Mouse (Mus musculus) hindbrain, postnatal 0 days (tissue): ENCODE measurements around the gene Lsp1. TPM values are rescaled to one million over a fixed set of nuclear protein-coding genes. Genes with fewer than 3 reads are reported as not detected.

ENCODE experiments used
- ATAC-seq: fragments of 200-750 bp; cut with Nextera tagmentation; 2 replicates; pipeline ENCODE4 v1.8.0; 2017; ENCODE audit warnings: mild to moderate bottlenecking, moderate TSS enrichment, moderate library complexity
- DNase-seq: peaks from one replicate; pipeline ENCODE4 v3.0.0-alpha.2; 2015; ENCODE audit warnings: low spot score
- H3K27ac ChIP-seq: fragments of 300-500 bp; sonication (generic); 2 replicates; pipeline ENCODE4 v1.5.1; 2014; ENCODE audit warnings: mild to moderate bottlenecking
- H3K27me3 ChIP-seq: fragments of 300-500 bp; sonication (generic); 2 replicates; pipeline ENCODE4 v1.6.1; 2014; ENCODE audit warnings: low read length, mixed read lengths; ENCODE audit not compliant: insufficient read depth
- H3K36me3 ChIP-seq: fragments of 300-500 bp; sonication (generic); 2 replicates; pipeline ENCODE4 v1.6.1; 2014; ENCODE audit warnings: low read length, mixed read lengths; ENCODE audit not compliant: insufficient read depth
- H3K4me1 ChIP-seq: fragments of 300-500 bp; sonication (generic); 2 replicates; pipeline ENCODE4 v1.6.1; 2014; ENCODE audit warnings: antibody characterized with exemption, low read length, mixed read lengths; ENCODE audit not compliant: insufficient read depth
- H3K4me2 ChIP-seq: fragments of 300-500 bp; sonication (generic); 2 replicates; pipeline ENCODE4 v1.6.1; 2014; ENCODE audit warnings: low read depth, mild to moderate bottlenecking, low read length, moderate library complexity, mixed read lengths
- H3K4me3 ChIP-seq: fragments of 300-500 bp; sonication (generic); 2 replicates; pipeline ENCODE4 v1.5.1; 2014; ENCODE audit warnings: low read length
- H3K9ac ChIP-seq: fragments of 300-500 bp; sonication (generic); replicated peaks from 2 replicates; pipeline ENCODE4 v1.6.1; 2014; ENCODE audit warnings: mild to moderate bottlenecking, low read length, moderate library complexity, mixed read lengths
- H3K9me3 ChIP-seq: fragments of 300-500 bp; sonication (generic); 2 replicates; pipeline ENCODE4 v1.6.1; 2016; ENCODE audit warnings: low read length, mixed read lengths
- CTCF ChIP-seq: IDR thresholded peaks from 2 replicates; pipeline ENCODE4 v1.5.1; 2016; ENCODE audit warnings: antibody characterized with exemption, control low read depth, low read depth
- WGBS: fragments of 180-500 bp; shearing (Covaris S2); extraction: QIAGEN DNeasy Blood & Tissue Kit; methylation state at CpG from one replicate; pipeline ENCODE4 v1.1.7; 2014; 5-methylcytosine and 5-hydroxymethylcytosine counted together
- polyA plus RNA-seq: library from polyadenylated mRNA; unstranded; fragments of >200 nt; fragmentation: Nextera tagmentation; extraction: Ambion mirVana; gene quantifications from 2 replicates; pipeline ENCODE4 v1.2.1, GENCODE M21; 2015
- total RNA-seq: library from RNA; depleted of rRNA; stranded (reverse); fragments of >200 nt; gene quantifications from 2 replicates; pipeline ENCODE4 v1.2.3, GENCODE M21; 2014

Gene Lsp1
- total and polyA plus RNA-seq, 2 experiments from 2014 or later: 4.6 to 7.2 TPM

- Histone ChIP-seq H3K9me3 (no peaks in the 10 kb centered on the region), H3K27ac (no peak overlapping the region), H3K9ac (no peak overlapping the region), H3K4me3 (no peak overlapping the region), H3K4me2 (no peak overlapping the region), H3K27me3 (no peaks in the 10 kb centered on the region), H3K4me1 (peaks cover 11% of the 10 kb centered on the region), H3K36me3 (no peaks in the 10 kb centered on the region)
- ATAC-seq: no peak
- DNase-seq: no peak
- WGBS: 89% methylated on average over 9 of the region's 9 CpGs
- TF ChIP-seq CTCF: no peak
Measured at GRCm38 (mm10) chr7:142507453-142507852, 46.8 kb downstream of the Lsp1 start.

GRCm38 (mm10) chr7:142509518-142509917 lies 48.9 kb downstream of the Lsp1 start:
- Histone ChIP-seq H3K27me3 (no peaks in the 10 kb centered on the region), H3K4me1 (peaks cover 11% of the 10 kb centered on the region), H3K36me3 (no peaks in the 10 kb centered on the region), H3K27ac (peak overlapping the region; percentile 72), H3K4me3 (no peak overlapping the region), H3K9ac (no peak overlapping the region), H3K4me2 (no peak overlapping the region), H3K9me3 (no peaks in the 10 kb centered on the region)
- peak; percentile 23 for DNase-seq
- no peak for ATAC-seq
- 19% methylated on average over 14 of the region's 14 CpGs for WGBS
- no peak for TF ChIP-seq CTCF

- no peaks in the 10 kb centered on the region for H3K9me3 ChIP-seq
- DNase-seq (peak; percentile 60), ATAC-seq (peak; percentile 71)
- no peaks in the 10 kb centered on the region for H3K36me3 ChIP-seq
- H3K4me3 ChIP-seq: no peak overlapping the region
- no peak overlapping the region for H3K4me2 ChIP-seq
- 15% methylated on average over 12 of the region's 12 CpGs for WGBS
- no peak overlapping the region for H3K9ac ChIP-seq
- peak overlapping the region; percentile 72 for H3K27ac ChIP-seq
- peaks cover 11% of the 10 kb centered on the region for H3K4me1 ChIP-seq
- no peak for TF ChIP-seq CTCF
- H3K27me3 ChIP-seq: no peaks in the 10 kb centered on the region
Measured at GRCm38 (mm10) chr7:142510021-142510777, 49.6 kb downstream of the Lsp1 start.

- H3K4me1 ChIP-seq: no peaks in the 10 kb centered on the region
- H3K9me3 ChIP-seq: no peaks in the 10 kb centered on the region
- 85% methylated on average over 4 of the region's 4 CpGs for WGBS
- DNase-seq (no peak), ATAC-seq (no peak)
- H3K9ac ChIP-seq: no peak overlapping the region
- no peak overlapping the region for H3K27ac ChIP-seq
- no peaks in the 10 kb centered on the region for H3K36me3 ChIP-seq
- H3K4me3 ChIP-seq: no peak overlapping the region
- H3K27me3 ChIP-seq: no peaks in the 10 kb centered on the region
- no peak for TF ChIP-seq CTCF
- no peak overlapping the region for H3K4me2 ChIP-seq
Measured at GRCm38 (mm10) chr7:142514048-142514447, 53.4 kb downstream of the Lsp1 start.

- WGBS: 38% methylated on average over 21 of the region's 21 CpGs
- H3K27me3 ChIP-seq: no peaks in the 10 kb centered on the region
- H3K9me3 ChIP-seq: no peaks in the 10 kb centered on the region
- DNase-seq (peak; percentile 27), ATAC-seq (peak; percentile 55; the same call in 1 of the 2 replicates)
- H3K4me1 ChIP-seq: no peaks in the 10 kb centered on the region
- H3K4me2 ChIP-seq: peak overlapping the region; percentile 40
- no peak overlapping the region for H3K4me3 ChIP-seq
- no peaks in the 10 kb centered on the region for H3K36me3 ChIP-seq
- peak overlapping the region; percentile 1; the same call in 1 of the 2 replicates for H3K9ac ChIP-seq
- no peak for TF ChIP-seq CTCF
- peak overlapping the region; percentile 33; the same call in 1 of the 2 replicates for H3K27ac ChIP-seq
Measured at GRCm38 (mm10) chr7:142516221-142516978, 55.8 kb downstream of the Lsp1 start.

GRCm38 (mm10) chr7:142517531-142517930 lies 56.9 kb downstream of the Lsp1 start:
- ATAC-seq (no peak), DNase-seq (no peak)
- no peak overlapping the region for H3K4me2 ChIP-seq
- H3K9me3 ChIP-seq: no peaks in the 10 kb centered on the region
- TF ChIP-seq CTCF: no peak
- H3K4me1 ChIP-seq: no peaks in the 10 kb centered on the region
- WGBS: 89% methylated on average over 3 of the region's 3 CpGs
- H3K4me3 ChIP-seq: no peak overlapping the region
- H3K27me3 ChIP-seq: no peaks in the 10 kb centered on the region
- no peak overlapping the region for H3K9ac ChIP-seq
- H3K36me3 ChIP-seq: no peaks in the 10 kb centered on the region
- H3K27ac ChIP-seq: no peak overlapping the region

GRCm38 (mm10) chr7:142520331-142520730 lies 59.7 kb downstream of the Lsp1 start:
- no peaks in the 10 kb centered on the region for H3K9me3 ChIP-seq
- DNase-seq (no peak), ATAC-seq (no peak)
- H3K36me3 ChIP-seq: no peaks in the 10 kb centered on the region
- 90% methylated on average over 4 of the region's 4 CpGs for WGBS
- H3K27ac ChIP-seq: no peak overlapping the region
- H3K4me3 ChIP-seq: no peak overlapping the region
- no peak overlapping the region for H3K9ac ChIP-seq
- no peak overlapping the region for H3K4me2 ChIP-seq
- no peaks in the 10 kb centered on the region for H3K4me1 ChIP-seq
- no peaks in the 10 kb centered on the region for H3K27me3 ChIP-seq
- no peak for TF ChIP-seq CTCF
